Mouse (Mus musculus) hindbrain, embryonic 14.5 days (tissue): ENCODE results near the gene Ptprg. TPM values are rescaled to one million over a fixed set of nuclear protein-coding genes. Genes with fewer than 3 reads are reported as not detected.

ENCODE experiments used
- ATAC-seq: fragments of 200-750 bp; cut with Nextera tagmentation; 2 replicates; pipeline ENCODE4 v1.8.0; 2017; ENCODE audit warnings: moderate number of reproducible peaks, mild to moderate bottlenecking, moderate TSS enrichment, moderate library complexity; ENCODE audit not compliant: low FRiP score
- DNase-seq: peaks from one replicate; pipeline ENCODE4 v3.0.0-alpha.2; 2015; ENCODE audit warnings: low spot score
- H3K27ac ChIP-seq: fragments of 300-500 bp; sonication (generic); 2 replicates; pipeline ENCODE4 v1.5.1; 2014; ENCODE audit warnings: mild to moderate bottlenecking, moderate library complexity
- H3K27me3 ChIP-seq: fragments of 300-500 bp; sonication (generic); 2 replicates; pipeline ENCODE4 v1.6.1; 2014; ENCODE audit warnings: mild to moderate bottlenecking, low read length, mixed read lengths; ENCODE audit not compliant: control insufficient read depth, insufficient read depth
- H3K36me3 ChIP-seq: fragments of 300-500 bp; sonication (generic); replicated peaks from 2 replicates; pipeline ENCODE4 v1.6.1; 2014; ENCODE audit not compliant: control insufficient read depth, insufficient read depth
- H3K4me1 ChIP-seq: fragments of 300-500 bp; sonication (generic); replicated peaks from 2 replicates; pipeline ENCODE4 v1.6.1; 2014; ENCODE audit warnings: antibody characterized with exemption, low read length, mixed read lengths; ENCODE audit not compliant: control insufficient read depth, insufficient read depth
- H3K4me2 ChIP-seq: fragments of 300-500 bp; sonication (generic); replicated peaks from 2 replicates; pipeline ENCODE4 v1.6.1; 2014; ENCODE audit warnings: mild to moderate bottlenecking, moderate library complexity
- H3K4me3 ChIP-seq: fragments of 300-500 bp; sonication (generic); replicated peaks from 2 replicates; pipeline ENCODE4 v1.5.1; 2014; ENCODE audit warnings: mild to moderate bottlenecking, low read length
- H3K9ac ChIP-seq: fragments of 300-500 bp; sonication (generic); 2 replicates; pipeline ENCODE4 v1.6.1; 2014
- H3K9me3 ChIP-seq: fragments of 300-500 bp; sonication (generic); 2 replicates; pipeline ENCODE4 v1.6.1; 2016; ENCODE audit warnings: low read length; ENCODE audit not compliant: control insufficient read depth
- WGBS: fragments of 180-500 bp; shearing (Covaris S2); extraction: QIAGEN DNeasy Blood & Tissue Kit; methylation state at CpG from one replicate; pipeline ENCODE4 v1.1.7; 2014; 5-methylcytosine and 5-hydroxymethylcytosine counted together
- polyA plus RNA-seq: library from polyadenylated mRNA; unstranded; fragments of >200 nt; fragmentation: Nextera tagmentation; extraction: Ambion mirVana; gene quantifications from 2 replicates; pipeline ENCODE4 v1.2.1, GENCODE M21; 2014

Gene Ptprg
- polyA plus RNA-seq, 1 experiment from 2014 or later, result 49.0 TPM

DNA sequence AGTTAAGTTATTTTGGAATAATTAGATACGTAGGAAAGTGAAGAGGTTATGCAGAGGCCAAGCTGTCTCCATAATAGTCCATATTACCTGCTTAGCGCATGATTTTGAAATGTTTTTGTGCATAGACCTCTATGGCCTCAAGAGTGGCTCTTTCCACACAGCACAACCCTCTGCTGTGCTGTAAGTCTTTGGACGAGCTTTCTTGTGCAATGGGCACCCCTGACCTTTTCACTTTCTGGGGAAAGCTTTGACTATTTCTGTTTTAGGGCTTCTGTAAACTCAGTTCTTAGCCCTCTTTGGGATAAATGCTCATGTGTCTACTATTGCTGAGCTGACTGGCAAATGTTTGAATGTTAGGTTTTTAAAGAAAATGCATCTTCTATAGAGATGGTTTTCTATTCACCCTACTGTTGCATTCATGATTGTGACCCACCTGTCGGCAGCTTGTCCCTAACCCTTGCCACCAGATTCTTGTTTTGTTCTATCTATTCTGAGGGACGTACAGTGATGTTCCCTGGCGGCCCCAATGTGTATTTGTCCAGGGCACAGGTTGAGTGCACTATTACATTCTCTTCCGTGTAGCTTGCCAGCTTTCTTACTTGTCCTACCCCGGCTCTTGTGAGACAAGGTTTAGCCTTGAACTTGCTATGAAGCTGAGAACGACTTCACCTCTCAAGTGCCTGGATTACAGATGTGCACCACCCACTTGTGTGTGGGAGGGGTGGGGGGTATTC lies 148.4 kb downstream of the Ptprg start:
- H3K36me3 ChIP-seq, result no peaks in the 10 kb centered on the region
- no peaks in the 10 kb centered on the region for H3K9me3 ChIP-seq
- DNase-seq (no peak), ATAC-seq (no peak)
- no peak overlapping the region for H3K4me2 ChIP-seq
- H3K4me3 ChIP-seq, result no peak overlapping the region
- H3K27ac ChIP-seq, result no peak overlapping the region
- no peak overlapping the region for H3K9ac ChIP-seq
- peaks cover 16% of the 10 kb centered on the region for H3K4me1 ChIP-seq
- WGBS, result 88% methylated on average over 9 of the region's 9 CpGs
- H3K27me3 ChIP-seq, result no peaks in the 10 kb centered on the region

DNA sequence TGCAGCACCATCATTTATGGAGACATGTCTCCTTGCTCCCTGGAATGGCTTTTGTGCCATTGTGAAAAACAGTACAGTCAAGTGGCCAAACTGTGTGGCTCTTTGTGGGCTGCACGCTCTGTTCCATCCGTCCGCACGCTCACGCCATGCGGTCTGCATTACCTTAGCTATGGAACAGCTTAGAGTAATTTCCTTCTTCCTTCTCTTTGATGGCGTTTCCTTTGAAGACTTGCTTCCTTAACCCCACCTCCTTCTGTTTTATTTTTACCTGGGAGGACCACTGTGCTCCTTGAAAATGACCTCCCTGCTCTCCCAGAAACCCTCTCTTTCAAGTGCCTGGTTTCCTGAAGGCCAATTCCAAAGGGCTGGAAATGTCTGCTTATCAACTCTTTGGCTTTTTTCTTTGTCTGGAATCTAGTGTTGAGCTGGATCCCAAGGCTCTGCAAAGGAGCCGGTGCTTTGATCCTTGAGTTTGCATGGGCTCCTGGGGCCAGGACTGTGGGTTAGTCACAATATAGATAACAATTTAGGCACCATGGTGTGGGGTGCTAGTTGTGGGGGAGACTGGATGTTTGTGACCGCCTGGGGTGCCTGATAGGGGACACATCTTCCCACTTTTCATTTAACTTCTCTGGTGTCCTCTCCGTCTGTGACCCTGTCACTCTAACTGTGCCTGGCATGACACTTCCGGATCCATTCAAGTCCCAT lies 149.6 kb downstream of the Ptprg start:
- 78% methylated on average over 11 of the region's 11 CpGs for WGBS
- DNase-seq, result no peak
- ATAC-seq, result no peak
- H3K27ac ChIP-seq, result no peak overlapping the region
- no peaks in the 10 kb centered on the region for H3K27me3 ChIP-seq
- no peak overlapping the region for H3K4me2 ChIP-seq
- no peaks in the 10 kb centered on the region for H3K36me3 ChIP-seq
- H3K9me3 ChIP-seq, result no peaks in the 10 kb centered on the region
- no peak overlapping the region for H3K9ac ChIP-seq
- peaks cover 12% of the 10 kb centered on the region for H3K4me1 ChIP-seq
- no peak overlapping the region for H3K4me3 ChIP-seq

GRCm38 (mm10) chr14:11704871-11705270 lies 151.5 kb downstream of the Ptprg start:
- ATAC-seq (0 out of 2 replicates have a peak, but pooled peaks have one; percentile 26), DNase-seq (no peak)
- Histone ChIP-seq H3K36me3 (no peaks in the 10 kb centered on the region), H3K9me3 (no peaks in the 10 kb centered on the region), H3K4me3 (no peak overlapping the region), H3K4me1 (peaks cover 11% of the 10 kb centered on the region), H3K4me2 (no peak overlapping the region), H3K9ac (no peak overlapping the region), H3K27me3 (no peaks in the 10 kb centered on the region), H3K27ac (no peak overlapping the region; the same call in 1 of the 2 replicates)
- 20% methylated on average over 2 of the region's 2 CpGs for WGBS

- H3K9ac ChIP-seq, result no peak overlapping the region
- no peaks in the 10 kb centered on the region for H3K36me3 ChIP-seq
- H3K27ac ChIP-seq, result no peak overlapping the region
Observed at GRCm38 (mm10) chr14:11709352-11709751, 156.0 kb downstream of the Ptprg start.

DNA sequence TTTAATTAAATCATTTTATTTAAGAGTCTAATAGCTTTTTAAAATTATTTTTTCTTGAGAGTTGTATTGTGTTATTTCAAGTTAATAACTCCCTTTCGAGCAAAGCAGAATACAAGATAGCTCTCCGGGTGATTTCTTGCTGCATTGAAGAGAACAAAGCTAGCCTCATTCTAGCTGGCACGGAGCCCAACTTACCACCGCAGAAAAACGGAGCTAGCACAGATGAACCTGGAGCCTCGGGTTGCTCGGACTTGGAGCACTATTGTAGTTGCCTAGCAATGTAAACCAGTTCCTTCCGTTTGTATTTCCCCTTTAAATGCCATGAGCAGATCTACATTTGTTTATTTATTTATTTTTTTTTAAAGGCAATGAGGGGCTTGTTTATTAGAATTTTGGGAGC lies 156.5 kb downstream of the Ptprg start:
- DNase-seq, result peak; percentile 73
- Histone ChIP-seq H3K27ac (0 out of 2 replicates have a peak overlapping the region, but pooled peaks have one; percentile 51), H3K4me1 (peaks cover 11% of the 10 kb centered on the region), H3K4me3 (no peak overlapping the region), H3K9me3 (no peaks in the 10 kb centered on the region), H3K4me2 (no peak overlapping the region; the same call in 1 of the 2 replicates), H3K27me3 (no peaks in the 10 kb centered on the region), H3K9ac (no peak overlapping the region), H3K36me3 (no peaks in the 10 kb centered on the region)
- WGBS, result 30% methylated on average over 8 of the region's 8 CpGs
- ATAC-seq, result peak; percentile 63; the same call in 1 of the 2 replicates

More at GRCm38 (mm10) chr14:11709352-11709751, 156.0 kb downstream of the Ptprg start:
- DNase-seq (no peak), ATAC-seq (no peak)
- H3K4me2 ChIP-seq, result no peak overlapping the region
- no peaks in the 10 kb centered on the region for H3K27me3 ChIP-seq
- H3K9me3 ChIP-seq, result no peaks in the 10 kb centered on the region
- no peak overlapping the region for H3K4me3 ChIP-seq
- WGBS, result 61% methylated on average over 2 of the region's 2 CpGs
- peaks cover 11% of the 10 kb centered on the region for H3K4me1 ChIP-seq

- H3K27me3 ChIP-seq, result no peaks in the 10 kb centered on the region
- no peak overlapping the region for H3K9ac ChIP-seq
- WGBS, result 92% methylated on average over 9 of the region's 9 CpGs
- H3K27ac ChIP-seq, result no peak overlapping the region
- peaks cover 5% of the 10 kb centered on the region for H3K4me1 ChIP-seq
- H3K36me3 ChIP-seq, result no peaks in the 10 kb centered on the region
- no peak overlapping the region for H3K4me2 ChIP-seq
- ATAC-seq (no peak), DNase-seq (no peak)
- H3K4me3 ChIP-seq, result no peak overlapping the region
- H3K9me3 ChIP-seq, result no peaks in the 10 kb centered on the region
Observed at GRCm38 (mm10) chr14:11710410-11711122, 157.2 kb downstream of the Ptprg start.

DNA sequence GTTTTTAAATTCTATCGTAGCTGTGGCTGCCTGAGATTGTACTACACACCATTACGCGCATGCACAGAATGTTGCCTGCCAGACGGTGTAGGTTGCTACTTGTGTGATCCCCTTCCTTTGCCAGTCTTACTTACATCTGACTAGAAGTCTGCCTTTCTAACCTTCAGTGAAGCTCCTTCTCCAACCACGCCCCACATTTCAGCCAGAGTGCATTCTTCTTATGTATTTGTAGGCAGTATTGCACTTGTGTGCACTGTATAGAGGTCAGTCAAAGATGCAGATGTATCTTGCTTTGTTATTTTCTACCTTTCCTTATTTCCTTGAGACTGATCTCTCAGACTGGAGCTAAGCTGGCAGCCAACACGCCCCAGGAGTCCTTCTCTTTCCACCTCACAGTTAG lies 158.8 kb downstream of the Ptprg start:
- Histone ChIP-seq H3K4me2 (no peak overlapping the region), H3K9me3 (no peaks in the 10 kb centered on the region), H3K4me1 (peaks cover 9% of the 10 kb centered on the region), H3K36me3 (no peaks in the 10 kb centered on the region), H3K9ac (no peak overlapping the region), H3K4me3 (no peak overlapping the region), H3K27ac (no peak overlapping the region), H3K27me3 (no peaks in the 10 kb centered on the region)
- ATAC-seq (no peak), DNase-seq (no peak)
- 93% methylated on average over 6 of the region's 6 CpGs for WGBS

GRCm38 (mm10) chr14:11716230-11716629 lies 162.9 kb downstream of the Ptprg start:
- no peaks in the 10 kb centered on the region for H3K9me3 ChIP-seq
- H3K4me2 ChIP-seq, result no peak overlapping the region
- no peak for ATAC-seq
- H3K27ac ChIP-seq, result no peak overlapping the region
- H3K36me3 ChIP-seq, result no peaks in the 10 kb centered on the region
- 30% methylated on average over 3 of the region's 3 CpGs for WGBS
- no peak overlapping the region for H3K4me3 ChIP-seq
- no peak for DNase-seq
- no peak overlapping the region for H3K9ac ChIP-seq
- peaks cover 24% of the 10 kb centered on the region; the same call in 1 of the 2 replicates for H3K4me1 ChIP-seq
- no peaks in the 10 kb centered on the region for H3K27me3 ChIP-seq

GRCm38 (mm10) chr14:11718201-11718600 lies 164.9 kb downstream of the Ptprg start:
- Histone ChIP-seq H3K9me3 (no peaks in the 10 kb centered on the region), H3K4me3 (no peak overlapping the region), H3K27me3 (no peaks in the 10 kb centered on the region), H3K9ac (no peak overlapping the region), H3K27ac (no peak overlapping the region), H3K4me1 (peaks cover 30% of the 10 kb centered on the region; the same call in 1 of the 2 replicates), H3K36me3 (no peaks in the 10 kb centered on the region), H3K4me2 (no peak overlapping the region)
- WGBS, result 87% methylated on average over 4 of the region's 4 CpGs
- ATAC-seq (no peak), DNase-seq (no peak)
